Mouse (Mus musculus): Measurements from ENCODE around the gene Ccnt2. TPM values are rescaled to one million over a fixed set of nuclear protein-coding genes. Genes with fewer than 3 reads are reported as not detected.
A peak's percentile ranks its signal among the peaks of the same experiment; 100 is the strongest.

Ccnt2 gene
- polyA plus RNA-seq, 1 experiment: 50.0 TPM

DNA sequence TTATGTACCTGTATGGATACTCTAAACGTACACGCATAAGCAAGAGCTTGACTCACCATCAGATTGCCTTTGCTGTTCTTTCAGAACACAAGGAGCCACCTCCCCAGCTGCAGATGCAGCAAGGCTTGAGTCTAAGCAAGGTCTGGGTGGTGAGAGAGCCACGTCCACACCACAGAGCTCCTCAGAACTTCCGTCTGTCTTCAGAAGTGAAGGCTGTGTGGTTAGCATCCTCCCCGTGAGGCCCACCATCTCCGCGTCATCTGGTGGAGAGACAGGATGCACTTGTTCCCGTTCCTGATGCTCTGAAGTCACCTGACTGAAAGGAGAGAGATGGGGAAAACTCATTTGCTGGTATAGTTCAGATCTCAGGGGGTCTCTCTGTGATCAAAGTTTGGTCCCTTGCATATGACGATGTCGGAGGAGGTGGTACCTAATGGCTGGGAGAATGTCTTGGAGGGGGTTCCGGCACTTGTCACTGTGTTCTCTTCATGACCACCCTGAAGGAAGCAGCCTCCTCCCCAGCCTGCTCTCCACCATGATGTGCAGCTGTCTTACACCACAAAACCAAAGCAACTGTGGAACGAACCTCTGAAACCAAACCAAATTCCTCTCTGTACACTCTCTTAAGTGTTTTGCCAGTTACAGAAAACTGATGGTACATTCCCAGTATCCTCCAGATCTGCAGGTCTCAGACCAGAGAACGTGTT lies 56.4 kb downstream of the Ccnt2 start:
- H3K4me1 ChIP-seq (replicated peaks; ENCODE audit: control insufficient read depth, insufficient read depth, low read length): peaks cover 16% of the 10 kb centered on the region
- H3K27ac ChIP-seq (ENCODE audit: control insufficient read depth, insufficient read depth, low read length): peak overlapping the region; percentile 65

DNA sequence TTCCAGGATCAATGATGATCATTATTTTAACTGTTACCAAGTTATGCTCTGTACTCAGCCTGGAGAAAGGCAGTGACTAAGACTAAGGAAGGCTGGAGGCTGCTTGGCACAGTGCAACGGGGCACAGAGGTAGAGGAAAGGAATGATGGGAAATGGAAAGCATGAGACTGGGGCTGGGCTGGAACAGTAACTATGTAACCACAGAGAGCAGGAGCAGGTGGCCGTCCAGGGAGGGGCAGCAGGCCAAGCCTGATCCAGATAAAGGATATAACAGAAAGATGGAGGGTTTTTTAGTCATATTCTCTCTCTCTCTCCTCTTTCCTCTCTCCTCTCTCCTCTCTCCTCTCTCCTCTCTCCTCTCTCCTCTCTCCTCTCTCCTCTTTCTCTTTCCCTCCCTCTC lies 59.8 kb downstream of the Ccnt2 start:
- TF ChIP-seq POLR2A (IDR thresholded peaks at IDR 0.05; ENCODE audit: control insufficient read depth, extremely low read depth, insufficient read depth, low read length, poor library complexity): no peak
- H3K27me3 ChIP-seq (ENCODE audit: control insufficient read depth, insufficient read depth, low read length): no peaks in the 10 kb centered on the region
- H3K4me1 ChIP-seq (replicated peaks; ENCODE audit: control insufficient read depth, insufficient read depth, low read length): peaks cover 16% of the 10 kb centered on the region
- H3K36me3 ChIP-seq (ENCODE audit: control insufficient read depth, insufficient read depth, low read length): no peaks in the 10 kb centered on the region
- DNase-seq: no peak
- H3K27ac ChIP-seq (ENCODE audit: control insufficient read depth, insufficient read depth, low read length): no peak overlapping the region
- WGBS: 13% methylated on average over 2 of the region's 2 CpGs
- H3K4me3 ChIP-seq (ENCODE audit: control insufficient read depth, insufficient read depth, low read length): no peak overlapping the region

More for the DNA sequence above, 56.4 kb downstream of the Ccnt2 start:
- Histone ChIP-seq H3K36me3 (ENCODE audit: control insufficient read depth, insufficient read depth, low read length) (no peaks in the 10 kb centered on the region), H3K27me3 (ENCODE audit: control insufficient read depth, insufficient read depth, low read length) (no peaks in the 10 kb centered on the region), H3K4me3 (ENCODE audit: control insufficient read depth, insufficient read depth, low read length) (peak overlapping the region; percentile 7; the same call in 1 of the 2 replicates)
- DNase-seq: peak; percentile 67
- WGBS: 6% methylated on average over 13 of the region's 13 CpGs
- no peak for TF ChIP-seq CTCF (IDR thresholded peaks at IDR 0.05; ENCODE audit: borderline replicate concordance, control insufficient read depth, extremely low read depth, insufficient read depth, low read length, poor library complexity)
- 0 out of 2 replicates have a peak, but pooled peaks have one; percentile 20 for TF ChIP-seq POLR2A (IDR thresholded peaks at IDR 0.05; ENCODE audit: control insufficient read depth, extremely low read depth, insufficient read depth, low read length, poor library complexity)

DNA sequence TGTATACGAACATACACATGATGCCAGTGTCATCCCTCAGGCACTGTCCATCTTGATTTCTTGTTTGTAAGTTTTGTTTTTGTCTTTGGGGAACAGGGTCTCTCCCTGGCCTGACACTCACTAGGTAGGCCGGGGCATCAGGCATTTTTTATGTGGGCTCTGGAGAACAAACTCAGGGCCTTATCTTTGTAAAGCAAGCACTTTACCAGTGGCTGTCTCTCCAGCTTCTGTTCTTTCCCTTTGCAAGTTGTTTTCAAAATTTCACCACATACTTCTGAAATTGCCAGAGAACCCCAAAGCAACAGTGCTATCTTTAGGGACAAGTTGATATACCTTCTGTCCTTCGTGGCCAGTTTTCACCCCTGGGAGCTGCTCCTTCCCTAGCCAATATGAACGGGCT lies 60.2 kb downstream of the Ccnt2 start:
- no peak overlapping the region for H3K4me3 ChIP-seq (ENCODE audit: control insufficient read depth, insufficient read depth, low read length)
- no peaks in the 10 kb centered on the region for H3K36me3 ChIP-seq (ENCODE audit: control insufficient read depth, insufficient read depth, low read length)
- H3K27ac ChIP-seq (ENCODE audit: control insufficient read depth, insufficient read depth, low read length): no peak overlapping the region
- no peak for DNase-seq
- H3K27me3 ChIP-seq (ENCODE audit: control insufficient read depth, insufficient read depth, low read length): no peaks in the 10 kb centered on the region
- TF ChIP-seq CTCF (IDR thresholded peaks at IDR 0.05; ENCODE audit: borderline replicate concordance, control insufficient read depth, extremely low read depth, insufficient read depth, low read length, poor library complexity) (no peak), POLR2A (IDR thresholded peaks at IDR 0.05; ENCODE audit: control insufficient read depth, extremely low read depth, insufficient read depth, low read length, poor library complexity) (no peak)
- 70% methylated on average over 4 of the region's 4 CpGs for WGBS
- peaks cover 15% of the 10 kb centered on the region for H3K4me1 ChIP-seq (replicated peaks; ENCODE audit: control insufficient read depth, insufficient read depth, low read length)

DNA sequence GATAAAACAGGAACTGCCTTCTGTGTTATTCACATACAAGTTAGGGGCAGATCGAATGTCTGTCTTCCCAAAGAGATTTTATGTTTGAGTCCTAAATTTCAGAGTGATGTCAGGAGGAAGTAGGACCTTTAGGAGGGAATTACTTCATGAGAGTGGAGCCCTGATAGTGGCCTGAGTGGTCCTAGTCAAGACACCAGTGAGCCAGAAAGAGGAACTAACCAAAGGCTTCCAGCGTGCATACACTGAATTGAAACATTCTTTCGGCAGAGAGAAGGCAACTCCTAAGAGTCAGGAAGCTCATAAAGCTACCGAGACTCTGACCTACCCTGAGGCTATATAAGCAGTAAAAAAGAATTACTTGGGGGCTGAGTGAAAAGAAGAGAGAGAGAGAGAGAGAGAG lies 62.7 kb downstream of the Ccnt2 start:
- no peak overlapping the region for H3K27ac ChIP-seq (ENCODE audit: control insufficient read depth, insufficient read depth, low read length)
- H3K4me1 ChIP-seq (replicated peaks; ENCODE audit: control insufficient read depth, insufficient read depth, low read length): peaks cover 2% of the 10 kb centered on the region; the same call in 1 of the 2 replicates
- H3K27me3 ChIP-seq (ENCODE audit: control insufficient read depth, insufficient read depth, low read length): no peaks in the 10 kb centered on the region
- no peak for DNase-seq
- H3K36me3 ChIP-seq (ENCODE audit: control insufficient read depth, insufficient read depth, low read length): no peaks in the 10 kb centered on the region
- TF ChIP-seq POLR2A (IDR thresholded peaks at IDR 0.05; ENCODE audit: control insufficient read depth, extremely low read depth, insufficient read depth, low read length, poor library complexity) (no peak), CTCF (IDR thresholded peaks at IDR 0.05; ENCODE audit: borderline replicate concordance, control insufficient read depth, extremely low read depth, insufficient read depth, low read length, poor library complexity) (no peak)
- WGBS: 33% methylated on average over 4 of the region's 4 CpGs
- no peak overlapping the region for H3K4me3 ChIP-seq (ENCODE audit: control insufficient read depth, insufficient read depth, low read length)

DNA sequence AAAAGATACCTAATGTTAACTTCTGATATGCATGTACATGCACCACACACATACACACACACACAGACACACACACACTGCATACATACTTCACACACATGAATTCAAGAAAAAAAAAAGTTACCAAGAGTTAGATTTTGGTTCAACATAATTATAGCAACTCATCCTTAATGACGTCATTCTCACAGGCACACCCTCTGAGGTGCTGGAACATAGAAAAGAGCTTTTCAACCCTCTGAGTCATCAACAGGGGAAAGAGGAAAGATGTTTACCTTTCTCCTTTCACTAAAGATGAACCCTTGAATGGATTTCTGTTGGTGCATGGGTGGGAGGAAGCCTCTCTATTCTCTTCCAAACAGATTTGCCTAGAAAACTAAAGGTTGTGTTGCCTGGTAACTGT lies 64.6 kb downstream of the Ccnt2 start:
- WGBS: 79% methylated on average over 1 of the region's 1 CpGs
- no peak for DNase-seq

DNA sequence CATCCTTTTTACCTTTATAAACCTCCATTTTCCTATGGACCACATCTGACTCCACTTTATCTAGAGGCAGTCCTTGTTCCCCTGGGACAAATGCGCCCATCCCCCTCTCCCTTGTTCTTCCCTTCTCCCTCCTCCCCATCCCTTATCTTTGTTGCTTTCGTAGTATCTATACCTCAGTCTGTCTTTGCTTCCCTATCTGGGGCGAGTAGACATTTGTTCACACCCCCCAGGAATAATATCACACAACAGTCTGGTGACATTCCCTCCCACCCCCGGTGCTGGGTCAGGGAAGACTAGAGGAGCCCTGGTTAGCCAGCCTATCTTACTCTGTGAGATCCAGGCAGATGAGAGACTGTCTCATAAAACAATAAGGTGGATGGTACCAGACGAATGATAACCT lies 71.5 kb downstream of the Ccnt2 start:
- 93% methylated on average over 5 of the region's 5 CpGs for WGBS
- no peaks in the 10 kb centered on the region for H3K36me3 ChIP-seq (ENCODE audit: control insufficient read depth, insufficient read depth, low read length)
- H3K4me3 ChIP-seq (ENCODE audit: control insufficient read depth, insufficient read depth, low read length): no peak overlapping the region
- H3K4me1 ChIP-seq (replicated peaks; ENCODE audit: control insufficient read depth, insufficient read depth, low read length): no peaks in the 10 kb centered on the region
- no peak for TF ChIP-seq POLR2A (IDR thresholded peaks at IDR 0.05; ENCODE audit: control insufficient read depth, extremely low read depth, insufficient read depth, low read length, poor library complexity)
- no peak for TF ChIP-seq CTCF (IDR thresholded peaks at IDR 0.05; ENCODE audit: borderline replicate concordance, control insufficient read depth, extremely low read depth, insufficient read depth, low read length, poor library complexity)
- H3K27ac ChIP-seq (ENCODE audit: control insufficient read depth, insufficient read depth, low read length): no peak overlapping the region
- H3K27me3 ChIP-seq (ENCODE audit: control insufficient read depth, insufficient read depth, low read length): no peaks in the 10 kb centered on the region
- DNase-seq: no peak

More for the DNA sequence above, 64.6 kb downstream of the Ccnt2 start:
- H3K4me3 ChIP-seq (ENCODE audit: control insufficient read depth, insufficient read depth, low read length): no peak overlapping the region
- H3K36me3 ChIP-seq (ENCODE audit: control insufficient read depth, insufficient read depth, low read length): no peaks in the 10 kb centered on the region
- H3K27ac ChIP-seq (ENCODE audit: control insufficient read depth, insufficient read depth, low read length): no peak overlapping the region
- H3K27me3 ChIP-seq (ENCODE audit: control insufficient read depth, insufficient read depth, low read length): no peaks in the 10 kb centered on the region
- TF ChIP-seq POLR2A (IDR thresholded peaks at IDR 0.05; ENCODE audit: control insufficient read depth, extremely low read depth, insufficient read depth, low read length, poor library complexity): no peak
- peaks cover 2% of the 10 kb centered on the region; the same call in 1 of the 2 replicates for H3K4me1 ChIP-seq (replicated peaks; ENCODE audit: control insufficient read depth, insufficient read depth, low read length)
